Mouse (Mus musculus): ENCODE measurements around the gene Tead4. TPM values are rescaled to one million over a fixed set of nuclear protein-coding genes. Genes with fewer than 3 reads are reported as not detected.
A peak's percentile ranks its signal among the peaks of the same experiment; 100 is the strongest.
"Not testable (repeated sequence)": the region's sequence is repeated elsewhere in the genome, so short reads cannot be mapped to it uniquely, and the experiment has no call there.

Tead4 gene
- polyA plus RNA-seq, 1 experiment = not detected

DNA sequence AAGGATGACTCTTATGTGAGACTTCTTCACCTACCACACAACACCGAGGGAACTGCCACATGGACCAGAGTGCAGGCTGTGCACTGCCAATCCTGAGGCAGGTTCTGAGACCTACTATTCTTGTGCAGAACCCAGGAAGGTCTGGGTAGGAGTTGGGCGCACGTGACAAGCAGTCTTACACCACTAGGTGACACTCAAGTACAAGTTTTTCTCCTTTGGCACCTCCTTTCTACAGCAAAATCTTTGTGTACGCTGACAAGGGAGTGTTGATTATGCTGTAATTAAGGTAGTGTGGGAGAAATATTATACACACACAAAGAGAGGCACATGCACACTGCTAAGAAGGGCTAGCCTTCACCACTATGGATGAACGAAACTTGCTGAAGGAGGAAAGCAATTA lies 66.4 kb downstream of the Tead4 start:
- H3K4me1 ChIP-seq (ENCODE audit: control insufficient read depth, insufficient read depth, low read length) = no peaks in the 10 kb centered on the region
- H3K4me3 ChIP-seq (ENCODE audit: insufficient read depth, low read depth, low read length) = no peak overlapping the region
- no peak overlapping the region for H3K27ac ChIP-seq (ENCODE audit: insufficient read depth, low read depth, low read length)
- no peak for TF ChIP-seq POLR2A (IDR thresholded peaks at IDR 0.05; ENCODE audit: insufficient read depth, low read depth, low read length)
- TF ChIP-seq CTCF (IDR thresholded peaks at IDR 0.05; ENCODE audit: insufficient read depth, low read depth, low read length) = no peak
- 24% methylated on average over 5 of the region's 5 CpGs for WGBS

DNA sequence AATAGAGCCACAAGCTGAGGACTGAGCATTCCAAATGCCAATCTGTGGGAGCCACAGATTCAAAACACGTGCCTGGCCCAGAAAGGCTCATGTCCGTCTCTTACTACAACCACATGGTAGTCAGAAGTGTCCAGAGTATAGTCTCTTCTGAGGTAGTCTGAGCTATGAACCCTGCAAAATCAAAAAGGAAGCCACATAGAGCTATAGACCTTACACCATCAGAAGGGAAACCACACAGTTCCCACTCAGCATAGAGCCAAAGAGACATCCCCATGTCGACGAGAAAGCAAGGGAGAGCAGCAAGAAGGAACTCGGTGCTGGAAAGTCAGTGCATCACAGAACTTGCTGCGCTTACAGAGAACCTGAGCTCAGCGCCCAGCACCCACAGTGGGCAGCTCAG lies 68.4 kb downstream of the Tead4 start:
- TF ChIP-seq POLR2A (IDR thresholded peaks at IDR 0.05; ENCODE audit: insufficient read depth, low read depth, low read length) = no peak
- no peak for TF ChIP-seq CTCF (IDR thresholded peaks at IDR 0.05; ENCODE audit: insufficient read depth, low read depth, low read length)
- H3K4me3 ChIP-seq (ENCODE audit: insufficient read depth, low read depth, low read length) = no peak overlapping the region
- 76% methylated on average over 7 of the region's 7 CpGs for WGBS
- no peak overlapping the region for H3K27ac ChIP-seq (ENCODE audit: insufficient read depth, low read depth, low read length)
- 0 out of 2 replicates have a peak, but pooled peaks cover 3% of the 10 kb centered on the region for H3K4me1 ChIP-seq (ENCODE audit: control insufficient read depth, insufficient read depth, low read length)

DNA sequence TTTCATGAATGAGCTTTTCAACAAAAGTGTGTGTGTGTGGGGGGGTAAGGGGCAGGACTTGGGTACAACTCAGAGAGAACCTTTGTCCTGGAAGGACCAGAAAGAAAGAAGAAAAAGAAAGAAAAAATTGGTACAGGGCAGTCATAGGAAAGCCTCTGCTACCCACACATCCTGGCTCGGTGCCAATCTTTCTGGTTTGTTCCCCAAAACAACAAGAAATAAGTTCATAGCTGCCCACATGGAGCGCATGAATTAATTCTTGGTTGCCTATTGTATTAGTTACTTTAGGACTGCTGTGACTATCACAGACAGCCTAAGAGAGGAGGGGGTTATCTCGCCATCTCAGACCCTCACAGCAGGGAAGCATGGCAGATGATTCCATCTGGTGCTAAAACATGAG lies 68.9 kb downstream of the Tead4 start:
- H3K4me3 ChIP-seq (ENCODE audit: insufficient read depth, low read depth, low read length) = no peak overlapping the region

DNA sequence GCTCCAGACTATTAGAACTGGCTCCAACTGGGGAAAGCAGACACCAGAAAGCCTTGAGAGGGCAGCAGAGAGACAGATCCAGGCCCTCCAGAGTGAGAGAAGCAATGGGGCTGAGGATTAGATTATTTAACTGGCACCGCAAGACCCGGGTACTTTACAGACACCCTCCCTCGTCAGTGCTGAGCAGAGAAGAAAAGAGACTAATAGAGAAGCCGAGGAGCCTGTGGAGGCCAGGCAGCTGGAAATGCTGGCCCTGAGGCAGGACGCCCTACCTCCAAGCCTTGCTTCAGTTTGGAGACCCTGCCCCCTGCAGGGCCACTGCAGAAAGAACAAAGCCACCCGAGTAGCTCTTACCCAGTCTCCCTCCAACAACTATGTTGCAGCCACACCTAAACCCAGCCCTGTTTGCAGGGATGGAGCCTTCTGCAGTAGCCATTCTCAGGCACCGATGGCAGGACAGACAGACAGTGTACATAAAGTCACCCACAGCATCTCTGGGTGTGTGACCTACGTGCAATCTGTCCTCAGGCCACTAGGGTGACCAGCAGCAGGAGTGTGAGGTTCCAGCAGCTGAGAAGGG lies 73.1 kb downstream of the Tead4 start:
- H3K27ac ChIP-seq (ENCODE audit: insufficient read depth, low read depth, low read length) = no peak overlapping the region
- 19% methylated on average over 8 of the region's 8 CpGs for WGBS
- TF ChIP-seq POLR2A (IDR thresholded peaks at IDR 0.05; ENCODE audit: insufficient read depth, low read depth, low read length) = no peak
- TF ChIP-seq CTCF (IDR thresholded peaks at IDR 0.05; ENCODE audit: insufficient read depth, low read depth, low read length) = peak; percentile 58
- no peak overlapping the region for H3K4me3 ChIP-seq (ENCODE audit: insufficient read depth, low read depth, low read length)
- H3K4me1 ChIP-seq (ENCODE audit: control insufficient read depth, insufficient read depth, low read length) = 0 out of 2 replicates have a peak, but pooled peaks cover 3% of the 10 kb centered on the region

More for the DNA sequence above, 68.9 kb downstream of the Tead4 start:
- Histone ChIP-seq H3K27ac (ENCODE audit: insufficient read depth, low read depth, low read length) (no peak overlapping the region), H3K4me1 (ENCODE audit: control insufficient read depth, insufficient read depth, low read length) (0 out of 2 replicates have a peak, but pooled peaks cover 3% of the 10 kb centered on the region)
- TF ChIP-seq CTCF (IDR thresholded peaks at IDR 0.05; ENCODE audit: insufficient read depth, low read depth, low read length) (no peak), POLR2A (IDR thresholded peaks at IDR 0.05; ENCODE audit: insufficient read depth, low read depth, low read length) (no peak)
- WGBS = 58% methylated on average over 3 of the region's 3 CpGs

DNA sequence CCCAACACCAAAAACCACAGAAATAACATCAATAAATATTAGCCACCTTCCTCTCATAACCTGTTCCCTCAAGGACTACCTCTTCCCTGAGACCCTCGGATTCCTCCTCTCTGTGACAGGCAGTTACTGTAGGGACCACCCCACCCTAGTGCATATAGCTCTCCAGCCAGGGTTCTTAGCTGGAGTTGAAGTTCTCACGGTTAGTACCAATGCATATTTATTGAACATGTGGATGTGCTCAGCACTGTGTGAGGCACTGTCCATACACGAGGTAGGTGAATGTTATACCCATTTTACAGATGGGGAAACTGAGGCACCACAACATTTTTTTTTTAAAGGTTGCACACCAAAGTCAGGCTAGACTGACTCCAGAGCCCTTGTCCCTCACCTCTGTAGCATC lies 73.7 kb downstream of the Tead4 start:
- 0 out of 2 replicates have a peak, but pooled peaks cover 3% of the 10 kb centered on the region for H3K4me1 ChIP-seq (ENCODE audit: control insufficient read depth, insufficient read depth, low read length)
- TF ChIP-seq POLR2A (IDR thresholded peaks at IDR 0.05; ENCODE audit: insufficient read depth, low read depth, low read length) (no peak), CTCF (IDR thresholded peaks at IDR 0.05; ENCODE audit: insufficient read depth, low read depth, low read length) (no peak)
- no peak overlapping the region for H3K27ac ChIP-seq (ENCODE audit: insufficient read depth, low read depth, low read length)
- H3K4me3 ChIP-seq (ENCODE audit: insufficient read depth, low read depth, low read length) = no peak overlapping the region
- WGBS = 88% methylated on average over 3 of the region's 3 CpGs

DNA sequence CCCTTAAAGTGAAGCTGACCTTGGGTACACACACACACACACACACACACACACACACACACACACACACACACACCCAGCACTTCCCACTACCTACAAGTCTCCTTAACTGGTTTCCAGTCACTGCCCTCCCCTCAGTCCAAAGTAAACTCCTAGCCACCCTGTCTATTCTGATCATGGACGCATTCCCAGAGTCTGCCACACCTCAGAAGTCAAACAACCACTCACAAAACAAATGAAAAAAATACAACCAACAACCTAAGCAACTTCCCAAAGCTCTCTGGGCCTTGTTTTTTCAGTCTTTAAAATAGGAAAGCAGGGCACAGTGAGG lies 74.8 kb downstream of the Tead4 start:
- 0 out of 2 replicates have a peak, but pooled peaks cover 3% of the 10 kb centered on the region for H3K4me1 ChIP-seq (ENCODE audit: control insufficient read depth, insufficient read depth, low read length)
- no peak for TF ChIP-seq POLR2A (IDR thresholded peaks at IDR 0.05; ENCODE audit: insufficient read depth, low read depth, low read length)
- no peak for TF ChIP-seq CTCF (IDR thresholded peaks at IDR 0.05; ENCODE audit: insufficient read depth, low read depth, low read length)
- no peak overlapping the region for H3K27ac ChIP-seq (ENCODE audit: insufficient read depth, low read depth, low read length)
- no peak overlapping the region for H3K4me3 ChIP-seq (ENCODE audit: insufficient read depth, low read depth, low read length)
- 97% methylated on average over 1 of the region's 1 CpGs for WGBS

DNA sequence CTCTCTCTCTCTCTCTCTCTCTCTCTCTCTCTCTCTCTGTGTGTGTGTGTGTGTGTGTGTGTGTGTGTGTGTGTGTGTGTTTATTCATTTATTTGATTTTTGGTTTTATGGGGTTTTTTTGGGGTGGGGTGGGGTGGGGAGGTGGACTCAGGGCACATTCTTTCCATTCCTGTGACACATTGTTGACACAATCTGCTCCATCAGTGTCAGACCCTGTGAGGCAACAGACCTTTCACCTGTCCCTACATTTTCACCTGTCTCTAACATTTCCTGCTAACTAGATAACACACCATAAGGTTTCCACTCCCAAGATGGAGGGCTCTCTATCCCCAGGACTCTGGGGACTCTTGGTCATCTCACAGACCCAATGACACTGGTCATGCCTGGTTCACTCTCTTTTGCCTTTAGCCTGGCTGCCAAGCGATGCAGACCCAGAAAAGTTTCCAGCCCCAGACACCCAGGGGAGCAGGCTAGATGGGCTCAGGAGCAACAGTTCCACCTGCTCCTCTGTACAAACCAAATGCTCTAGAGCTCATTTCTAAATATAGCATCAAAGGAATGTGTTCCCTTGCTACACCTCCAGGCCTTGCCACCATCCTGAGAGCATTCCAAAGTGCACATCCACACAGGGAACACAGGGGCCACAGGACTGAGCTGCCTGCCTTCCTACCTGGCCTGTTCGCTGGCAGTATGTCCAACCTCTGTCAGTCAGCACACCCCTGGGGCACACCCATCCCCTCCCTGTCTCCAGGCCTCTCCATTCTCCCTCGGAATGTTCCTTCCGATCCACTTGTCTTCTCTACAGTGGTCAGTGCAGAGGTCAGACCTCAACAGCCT lies 75.4 kb downstream of the Tead4 start:
- Histone ChIP-seq H3K4me1 (ENCODE audit: control insufficient read depth, insufficient read depth, low read length) (0 out of 2 replicates have a peak, but pooled peaks cover 3% of the 10 kb centered on the region), H3K4me3 (ENCODE audit: insufficient read depth, low read depth, low read length) (no peak overlapping the region), H3K27ac (ENCODE audit: insufficient read depth, low read depth, low read length) (no peak overlapping the region)
- WGBS = 90% methylated on average over 4 of the region's 4 CpGs
- TF ChIP-seq POLR2A (IDR thresholded peaks at IDR 0.05; ENCODE audit: insufficient read depth, low read depth, low read length) (no peak), CTCF (IDR thresholded peaks at IDR 0.05; ENCODE audit: insufficient read depth, low read depth, low read length) (no peak)

DNA sequence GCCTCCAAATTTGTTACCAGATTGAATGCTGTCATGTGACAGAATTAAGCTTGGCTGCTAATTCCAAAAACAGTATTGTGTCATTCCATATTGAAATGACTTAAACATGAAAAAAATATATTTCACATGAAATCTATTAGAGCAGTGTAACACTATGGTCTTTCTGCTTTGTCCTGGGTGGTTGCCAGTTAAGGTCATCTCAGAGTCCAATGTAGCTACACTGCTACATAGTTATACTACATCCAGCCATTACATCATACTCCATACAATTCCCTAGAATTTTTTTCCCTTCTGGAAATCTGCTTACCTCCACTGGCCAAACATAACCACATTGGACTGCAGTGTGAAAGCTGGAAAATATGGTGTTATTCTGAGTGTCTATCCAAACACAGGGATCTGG lies 77.5 kb downstream of the Tead4 start:
- Histone ChIP-seq H3K27ac (ENCODE audit: insufficient read depth, low read depth, low read length) (no peak overlapping the region), H3K4me3 (ENCODE audit: insufficient read depth, low read depth, low read length) (no peak overlapping the region), H3K4me1 (ENCODE audit: control insufficient read depth, insufficient read depth, low read length) (0 out of 2 replicates have a peak, but pooled peaks cover 3% of the 10 kb centered on the region)
- no peak for TF ChIP-seq CTCF (IDR thresholded peaks at IDR 0.05; ENCODE audit: insufficient read depth, low read depth, low read length)
- no peak for TF ChIP-seq POLR2A (IDR thresholded peaks at IDR 0.05; ENCODE audit: insufficient read depth, low read depth, low read length)

DNA sequence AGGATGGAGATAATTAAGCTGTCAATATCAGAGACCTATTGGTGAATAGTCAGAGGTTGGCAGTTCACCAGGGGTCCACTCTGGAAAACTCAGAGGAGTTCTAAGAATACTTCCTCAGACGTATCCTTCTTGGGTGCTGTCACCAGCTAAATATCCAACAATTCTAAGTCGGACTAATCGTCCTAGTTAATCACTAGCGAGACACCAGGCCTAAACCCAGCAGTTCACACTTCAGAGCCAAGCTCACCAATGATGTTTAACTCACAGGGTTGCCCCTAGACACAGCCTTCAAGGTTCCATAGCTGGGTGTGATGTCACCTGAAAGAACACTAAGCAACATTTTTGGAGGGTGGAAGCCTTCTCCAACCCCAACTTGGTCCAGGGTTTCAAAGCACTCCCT lies 85.6 kb downstream of the Tead4 start:
- 93% methylated on average over 4 of the region's 4 CpGs for WGBS
- not testable (repeated sequence) for H3K4me3 ChIP-seq (ENCODE audit: insufficient read depth, low read depth, low read length); H3K27ac ChIP-seq (ENCODE audit: insufficient read depth, low read depth, low read length); H3K4me1 ChIP-seq (ENCODE audit: control insufficient read depth, insufficient read depth, low read length)

DNA sequence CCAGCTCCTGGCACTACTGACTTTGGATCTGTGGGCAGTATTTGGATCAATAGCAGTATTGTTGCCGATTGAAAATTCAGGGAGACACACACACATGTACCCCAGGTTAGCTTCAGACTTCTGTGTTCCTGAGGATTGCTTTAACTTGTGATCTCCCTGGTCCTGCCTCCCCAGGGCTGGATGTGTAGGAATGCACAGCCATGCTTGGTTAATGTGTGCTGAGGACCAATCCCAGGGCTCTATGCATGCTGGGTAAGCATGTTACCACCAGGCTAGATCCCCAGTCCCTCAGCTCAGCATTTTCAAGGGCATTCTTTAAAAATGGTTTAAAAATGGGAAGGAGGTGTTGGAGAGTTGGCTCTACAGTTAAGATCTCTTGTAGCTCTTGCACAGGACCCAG lies 91.4 kb downstream of the Tead4 start:
- 92% methylated on average over 1 of the region's 1 CpGs for WGBS
- not testable (repeated sequence) for H3K27ac ChIP-seq (ENCODE audit: insufficient read depth, low read depth, low read length); H3K4me3 ChIP-seq (ENCODE audit: insufficient read depth, low read depth, low read length); H3K4me1 ChIP-seq (ENCODE audit: control insufficient read depth, insufficient read depth, low read length)
